Mouse (Mus musculus): ENCODE results near the gene Apbb1ip. TPM values are rescaled to one million over a fixed set of nuclear protein-coding genes. Genes with fewer than 3 reads are reported as not detected.

Gene Apbb1ip
- total RNA-seq, 2 experiments from 2014 or later, result 5.8 to 5.9 TPM

DNA sequence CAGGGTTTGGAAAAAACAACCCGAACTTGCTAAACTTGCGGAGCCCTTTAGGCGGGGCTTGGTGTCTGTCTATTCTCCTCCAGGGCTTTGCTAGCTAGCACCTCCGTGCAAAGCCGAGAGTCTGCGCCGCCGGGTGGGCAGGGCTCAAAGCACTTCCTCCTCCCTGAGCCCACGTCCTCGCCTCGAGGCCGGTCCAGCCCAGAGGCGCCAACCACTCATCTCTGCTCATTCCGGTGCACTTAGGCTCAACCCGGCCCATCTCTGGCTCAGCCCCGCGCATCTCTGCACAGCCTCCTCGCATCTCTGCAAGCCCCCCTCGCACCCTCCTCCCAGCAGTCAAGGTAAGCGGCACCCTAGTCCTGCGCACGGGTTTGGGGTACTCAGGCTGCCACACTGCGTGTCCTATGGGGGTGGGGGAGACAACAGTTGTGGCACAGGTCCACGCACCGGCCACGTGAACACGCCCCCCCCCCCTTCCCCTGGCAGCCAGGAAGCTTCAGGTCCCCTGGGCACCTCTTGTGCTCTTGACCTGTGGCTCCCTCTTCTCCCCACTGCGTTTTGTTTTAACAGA lies 372 bp downstream of the Apbb1ip start:
- peak; percentile 58 to 61 for DNase-seq (ENCODE audit: low spot score in 2 of 2)
- intact Hi-C loops (cut with DNase I), result no loop called here

DNA sequence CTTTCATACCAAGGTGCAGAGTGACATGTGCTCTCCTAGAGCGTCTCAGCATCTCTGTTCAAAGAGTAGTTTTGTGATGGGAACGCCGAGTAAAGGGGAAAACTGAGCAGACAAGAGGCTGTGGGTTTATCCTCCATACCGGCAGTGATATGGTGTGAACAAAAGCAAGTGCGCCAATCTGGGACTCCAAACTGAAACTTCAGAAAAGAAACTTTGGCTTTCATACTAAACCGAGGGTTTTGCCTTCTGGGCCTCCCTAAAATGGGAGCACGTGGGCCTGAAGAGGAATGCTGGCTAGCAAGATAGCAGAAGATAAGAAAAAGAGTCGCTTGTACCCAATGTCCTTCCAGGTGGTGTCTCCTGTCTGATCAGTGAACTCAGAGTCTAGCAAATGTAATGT lies 1.3 kb downstream of the Apbb1ip start:
- intact Hi-C loops (cut with DNase I), result no loop called here
- no peak for DNase-seq (ENCODE audit: low spot score in 2 of 2)

- intact Hi-C loops (cut with DNase I), result no loop called here
- no peak for DNase-seq (ENCODE audit: low spot score in 2 of 2)
Measured at GRCm38 (mm10) chr2:22775681-22776080, 1.8 kb downstream of the Apbb1ip start.

- intact Hi-C loops (cut with DNase I), result no loop called here
- no peak for DNase-seq (ENCODE audit: low spot score in 2 of 2)
Measured at GRCm38 (mm10) chr2:22776568-22777230, 2.8 kb downstream of the Apbb1ip start.

DNA sequence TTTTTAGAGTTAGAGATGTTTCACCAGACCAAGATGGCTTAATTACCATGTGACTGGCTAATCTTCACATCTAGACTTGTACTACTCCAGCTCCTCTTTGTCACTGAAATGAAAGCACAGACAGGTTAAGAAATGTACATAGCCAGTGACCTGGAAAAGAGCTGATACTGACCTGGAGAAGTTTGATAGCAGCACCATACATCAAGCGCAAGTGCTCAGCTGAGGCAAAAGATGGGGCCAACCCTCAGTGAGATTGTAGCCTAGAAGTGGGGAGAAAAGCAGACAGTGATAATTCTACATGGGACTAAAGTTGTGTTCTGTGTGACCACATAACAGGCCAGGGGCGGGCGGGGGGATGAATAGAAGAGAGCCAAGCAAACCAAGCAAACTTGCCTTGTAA lies 3.9 kb downstream of the Apbb1ip start:
- DNase-seq (ENCODE audit: low spot score in 2 of 2), result no peak
- intact Hi-C loops (cut with DNase I), result no loop called here

DNA sequence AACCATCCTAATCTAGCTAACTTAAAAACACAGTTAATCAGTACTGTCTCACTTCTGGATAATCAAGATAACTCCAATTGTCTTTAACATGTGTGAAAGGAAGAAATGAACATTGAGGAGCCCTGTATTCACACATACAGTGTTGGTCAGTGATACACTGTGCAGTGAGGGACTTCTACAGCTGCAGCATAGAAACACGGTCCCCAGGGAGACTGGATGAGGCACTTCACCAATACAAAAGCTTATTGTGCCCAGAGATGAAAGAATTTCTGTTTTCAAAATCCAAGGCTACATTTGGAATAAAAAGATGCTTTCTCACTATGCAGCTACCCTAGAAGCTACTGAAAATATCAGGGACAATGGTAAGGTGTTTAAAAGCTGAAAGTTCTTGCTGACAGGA lies 7.0 kb downstream of the Apbb1ip start:
- DNase-seq (ENCODE audit: low spot score in 2 of 2), result no peak
- intact Hi-C loops (cut with DNase I), result no loop called here

- no peak for DNase-seq (ENCODE audit: low spot score in 2 of 2)
- intact Hi-C loops (cut with DNase I), result no loop called here
Measured at GRCm38 (mm10) chr2:22781387-22782009, 7.6 kb downstream of the Apbb1ip start.

GRCm38 (mm10) chr2:22782057-22782456 lies 8.2 kb downstream of the Apbb1ip start:
- intact Hi-C loops (cut with DNase I), result no loop called here
- DNase-seq (ENCODE audit: low spot score in 2 of 2), result no peak

- intact Hi-C loops (cut with DNase I), result no loop called here
Measured at GRCm38 (mm10) chr2:22783137-22783638, 9.3 kb downstream of the Apbb1ip start.

DNA sequence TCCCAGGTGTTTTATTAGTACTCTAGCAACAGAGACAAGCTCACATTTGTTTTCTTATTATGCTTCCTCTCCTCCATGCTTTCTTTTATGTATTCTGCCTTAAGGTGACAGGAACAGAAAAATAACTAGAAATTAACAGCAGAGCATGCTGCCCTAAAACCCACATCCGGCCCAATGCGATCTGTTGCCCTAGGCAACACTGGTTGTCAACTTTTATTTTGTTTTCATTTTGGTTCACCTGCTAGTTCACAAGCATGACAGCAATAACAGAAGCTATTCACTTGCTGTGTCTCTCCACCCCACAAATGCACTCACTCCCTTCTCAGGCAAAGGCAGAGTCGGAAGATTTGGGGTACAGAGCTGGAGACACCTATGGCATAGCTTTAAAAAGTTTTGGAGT lies 10.3 kb downstream of the Apbb1ip start:
- intact Hi-C loops (cut with DNase I), result no loop called here
- no peak for DNase-seq (ENCODE audit: low spot score in 2 of 2)

More at GRCm38 (mm10) chr2:22783137-22783638, 9.3 kb downstream of the Apbb1ip start:
- DNase-seq (ENCODE audit: low spot score in 2 of 2), result no peak

DNA sequence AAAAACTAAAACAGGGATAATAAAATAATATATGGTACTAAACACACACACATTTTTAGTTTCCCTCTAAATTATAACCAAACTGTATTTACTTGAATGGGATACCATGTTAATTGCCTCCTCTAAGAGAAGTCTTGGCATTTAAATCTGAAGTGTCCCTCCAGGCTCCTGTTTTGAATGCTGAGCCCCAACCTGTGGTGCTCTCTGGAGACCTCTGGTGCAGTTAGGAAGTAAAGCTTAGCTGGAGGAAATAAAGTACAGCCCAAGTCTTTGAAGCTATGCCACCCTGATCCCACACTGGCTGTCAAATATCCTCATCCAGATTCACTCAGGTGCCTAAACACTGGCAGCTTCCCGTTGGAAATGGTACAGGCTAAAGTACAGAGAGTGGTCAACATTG lies 10.9 kb downstream of the Apbb1ip start:
- no peak for DNase-seq (ENCODE audit: low spot score in 2 of 2)

DNA sequence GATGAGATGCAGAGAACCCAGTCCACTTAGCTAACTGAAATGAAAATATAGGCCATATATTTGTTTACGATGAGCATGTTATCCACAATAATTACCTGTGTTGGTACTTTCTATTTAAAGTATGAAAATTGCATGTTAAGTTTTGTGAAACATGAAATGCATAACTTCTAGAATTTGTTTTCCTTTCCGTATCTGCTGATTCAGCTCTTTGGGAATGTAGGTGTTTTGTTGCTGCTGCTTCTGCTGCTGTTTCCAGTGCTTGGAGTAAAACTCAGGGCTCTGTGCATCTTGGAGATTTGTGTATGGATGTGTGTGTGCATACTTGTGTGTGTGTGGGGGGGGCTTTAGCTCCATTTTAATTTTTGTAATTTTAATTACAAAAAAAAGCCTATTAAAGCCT lies 14.8 kb downstream of the Apbb1ip start:
- intact Hi-C loops (cut with DNase I), result no loop called here
- DNase-seq (ENCODE audit: low spot score in 2 of 2), result no peak

More for the DNA sequence above, 10.9 kb downstream of the Apbb1ip start:
- intact Hi-C loops (cut with DNase I), result no loop called here

DNA sequence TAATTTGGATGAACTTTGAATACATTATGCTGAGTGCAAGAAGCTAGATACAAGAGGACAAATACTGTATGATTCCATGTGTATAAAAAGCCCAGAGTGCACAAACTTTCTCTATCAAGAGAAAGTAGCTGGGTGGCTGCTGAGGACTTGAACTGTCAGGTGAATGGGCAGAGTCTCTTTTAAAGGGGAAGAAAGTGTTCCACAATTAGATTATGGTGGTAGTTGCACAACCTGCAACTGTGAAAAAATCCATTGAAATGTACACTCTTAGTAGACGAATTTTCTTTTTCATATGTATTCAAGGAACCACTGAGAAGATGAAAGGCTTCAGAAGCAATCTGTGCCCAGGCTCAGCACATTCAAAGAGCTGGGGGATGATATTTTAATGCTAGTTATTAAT lies 15.7 kb downstream of the Apbb1ip start:
- intact Hi-C loops (cut with DNase I), result no loop called here

DNA sequence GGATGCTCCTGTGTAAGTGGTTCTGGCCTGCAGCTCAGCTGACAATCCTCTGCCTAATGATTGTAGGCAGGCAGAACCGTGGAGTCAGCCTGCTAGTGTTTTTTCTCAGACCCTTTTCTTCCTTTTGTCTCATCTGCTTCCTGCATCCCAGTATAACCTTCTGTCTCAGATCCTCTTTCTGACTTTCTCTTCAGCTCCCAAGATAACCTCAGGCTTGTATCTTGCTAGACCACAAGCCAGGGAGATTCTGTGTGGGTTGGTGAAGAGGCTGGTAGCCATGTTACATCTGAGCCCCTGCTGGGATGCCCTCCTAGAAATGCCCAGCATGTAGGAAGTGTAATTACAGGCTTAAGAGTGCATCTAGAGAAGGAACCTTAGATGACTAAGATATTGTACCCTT lies 16.5 kb downstream of the Apbb1ip start:
- intact Hi-C loops (cut with DNase I), result no loop called here
- no peak for DNase-seq (ENCODE audit: low spot score in 2 of 2)

More for the DNA sequence above, 15.7 kb downstream of the Apbb1ip start:
- no peak for DNase-seq (ENCODE audit: low spot score in 2 of 2)

GRCm38 (mm10) chr2:22795087-22795486 lies 21.2 kb downstream of the Apbb1ip start:
- intact Hi-C loops (cut with DNase I), result no loop called here
- DNase-seq (ENCODE audit: low spot score in 2 of 2), result no peak

DNA sequence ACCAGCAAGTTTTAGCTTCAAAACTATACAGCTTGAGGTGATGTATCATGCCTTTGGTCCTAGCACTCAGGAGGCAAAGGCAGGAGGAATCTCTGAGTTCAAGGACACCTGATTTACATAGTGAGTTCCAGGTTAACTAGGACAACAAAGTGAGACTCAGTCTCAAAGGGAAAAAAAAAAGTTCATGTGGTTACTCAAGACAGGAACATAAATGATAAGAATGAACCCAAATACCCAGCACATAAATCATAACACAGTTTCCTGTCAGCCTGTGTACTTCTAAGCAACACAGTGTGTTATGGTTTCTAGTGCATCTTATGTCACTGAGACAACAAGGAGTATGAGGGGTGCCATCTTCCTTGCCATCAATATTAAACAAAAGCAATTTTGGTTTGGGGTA lies 22.6 kb downstream of the Apbb1ip start:
- intact Hi-C loops (cut with DNase I), result no loop called here
- no peak for DNase-seq (ENCODE audit: low spot score in 2 of 2)

DNA sequence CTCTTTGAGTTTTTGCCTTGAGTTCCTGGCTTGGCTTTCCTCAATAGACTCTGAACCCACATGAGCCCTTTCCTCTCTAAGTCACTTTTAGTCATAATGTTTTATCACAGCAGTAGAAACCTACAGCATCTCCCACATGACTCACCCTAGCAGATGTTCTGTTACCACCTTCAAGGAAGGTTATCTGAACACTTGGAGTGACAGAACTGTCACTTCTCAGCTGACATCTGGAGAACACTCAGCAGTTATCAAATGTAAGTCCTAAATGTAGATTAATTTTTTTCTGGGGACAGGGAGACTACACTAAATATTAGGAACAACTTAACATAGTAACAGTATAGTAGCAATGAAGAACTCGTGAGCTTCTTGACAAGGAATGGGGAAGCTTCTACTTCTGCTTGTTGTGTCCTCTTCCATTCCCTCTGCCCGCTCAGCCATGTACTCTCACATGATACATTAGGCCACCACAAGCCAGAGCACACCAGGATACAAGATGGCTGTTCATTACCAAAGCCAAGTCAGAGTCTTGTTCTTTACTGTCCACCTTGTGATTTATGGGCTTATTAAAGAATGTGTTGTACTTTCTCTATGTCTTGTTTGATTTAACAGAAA lies 25.6 kb downstream of the Apbb1ip start:
- intact Hi-C loops (cut with DNase I), result no loop called here
- no peak for DNase-seq (ENCODE audit: low spot score in 2 of 2)

DNA sequence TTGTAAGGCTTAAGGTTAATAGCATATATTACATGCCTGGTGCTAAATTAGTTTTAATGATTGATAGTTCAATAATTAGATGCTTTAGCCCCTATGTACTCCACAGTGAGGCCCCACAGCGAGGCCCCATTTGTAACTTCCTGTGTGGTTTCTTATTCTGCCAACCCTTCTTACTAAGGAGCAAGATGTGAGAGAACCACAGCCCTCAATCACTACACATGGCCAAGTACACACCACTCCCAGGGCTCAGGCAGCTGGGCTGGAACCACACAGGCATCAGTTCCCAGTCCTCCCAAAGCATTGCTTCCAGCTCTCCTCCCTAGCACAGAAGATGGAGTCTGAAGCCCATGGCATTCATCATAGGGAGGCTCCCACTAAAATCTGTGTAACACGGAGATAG lies 31.7 kb downstream of the Apbb1ip start:
- DNase-seq (ENCODE audit: low spot score in 2 of 2), result no peak
- intact Hi-C loops (cut with DNase I), result no loop called here

DNA sequence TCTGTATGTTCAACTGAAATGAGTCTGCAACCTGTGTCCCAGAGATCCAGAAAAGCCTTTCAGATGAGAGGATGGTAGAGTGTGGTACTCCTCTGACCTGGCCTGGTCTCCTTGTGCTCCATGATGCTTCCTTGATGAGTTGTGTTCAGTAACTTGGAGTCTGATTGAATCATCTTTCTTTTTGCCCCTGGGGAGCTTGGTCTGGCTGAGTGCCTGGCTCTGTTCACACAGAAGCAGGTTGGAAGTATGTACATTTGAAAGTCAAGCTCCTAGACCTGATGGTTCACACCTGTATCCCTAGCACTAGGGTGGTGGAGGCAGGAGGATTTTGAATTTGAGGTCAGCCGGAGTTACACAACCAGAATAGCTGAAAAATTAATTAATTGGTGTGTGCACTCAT lies 32.7 kb downstream of the Apbb1ip start:
- intact Hi-C loops (cut with DNase I), result no loop called here
- no peak for DNase-seq (ENCODE audit: low spot score in 2 of 2)

DNA sequence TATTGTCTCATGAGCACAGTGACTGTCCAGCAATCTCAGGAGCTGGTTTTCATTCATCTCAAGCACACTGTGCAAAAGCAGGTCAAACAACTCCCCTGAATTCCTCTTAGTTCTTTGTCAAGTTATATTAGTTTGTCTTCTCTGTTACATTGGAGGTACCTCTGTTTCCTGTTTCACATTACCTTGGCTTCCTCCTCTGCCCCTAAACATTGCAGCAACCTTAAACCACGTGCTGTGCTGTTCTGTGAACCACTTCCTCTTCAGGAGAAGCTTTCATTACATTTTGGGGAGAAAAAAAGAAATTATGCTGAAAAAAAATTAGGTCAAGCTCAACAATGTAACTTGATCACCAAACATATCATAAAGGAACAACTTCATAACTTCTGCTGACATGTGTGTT lies 33.4 kb downstream of the Apbb1ip start:
- intact Hi-C loops (cut with DNase I), result no loop called here
- no peak for DNase-seq (ENCODE audit: low spot score in 2 of 2)

- intact Hi-C loops (cut with DNase I), result no loop called here
Measured at GRCm38 (mm10) chr2:22810851-22811250, 37.0 kb downstream of the Apbb1ip start.

More at GRCm38 (mm10) chr2:22810851-22811250, 37.0 kb downstream of the Apbb1ip start:
- DNase-seq (ENCODE audit: low spot score in 2 of 2), result no peak

Data from left cerebral cortex, postnatal 36 days (tissue).